Mouse (Mus musculus) heart, postnatal 0 days (tissue): ENCODE results near the gene Galnt17. TPM values are rescaled to one million over a fixed set of nuclear protein-coding genes. Genes with fewer than 3 reads are reported as not detected.
A peak's percentile ranks its signal among the peaks of the same experiment; 100 is the strongest.

Experiments
- ATAC-seq: fragments of 200-750 bp; cut with Nextera tagmentation; 2 replicates; pipeline ENCODE4 v1.8.0; 2017; ENCODE audit warnings: low read depth, moderate number of reproducible peaks, moderate library complexity; ENCODE audit not compliant: insufficient read depth
- DNase-seq: peaks from one replicate; pipeline ENCODE4 v3.0.0-alpha.2; 2016; ENCODE audit warnings: low spot score
- H3K27ac ChIP-seq: fragments of 300-500 bp; sonication (generic); 2 replicates; pipeline ENCODE4 v1.5.1; 2014; ENCODE audit warnings: low read depth, mild to moderate bottlenecking
- H3K27me3 ChIP-seq: fragments of 300-500 bp; sonication (generic); 2 replicates; pipeline ENCODE4 v1.6.1; 2014; ENCODE audit warnings: low read length, mixed read lengths; ENCODE audit not compliant: control insufficient read depth, insufficient read depth
- H3K36me3 ChIP-seq: fragments of 300-500 bp; sonication (generic); replicated peaks from 2 replicates; pipeline ENCODE4 v1.6.1; 2014; ENCODE audit warnings: low read length, mixed read lengths; ENCODE audit not compliant: control insufficient read depth, insufficient read depth
- H3K4me1 ChIP-seq: fragments of 300-500 bp; sonication (generic); 2 replicates; pipeline ENCODE4 v1.6.1; 2014; ENCODE audit warnings: antibody characterized with exemption; ENCODE audit not compliant: control insufficient read depth, insufficient read depth
- H3K4me2 ChIP-seq: fragments of 300-500 bp; sonication (generic); 2 replicates; pipeline ENCODE4 v1.6.1; 2014; ENCODE audit warnings: low read depth, mild to moderate bottlenecking, low read length, moderate library complexity
- H3K4me3 ChIP-seq: fragments of 300-500 bp; sonication (generic); 2 replicates; pipeline ENCODE4 v1.5.1; 2014; ENCODE audit warnings: low read depth, low read length
- H3K9ac ChIP-seq: fragments of 300-500 bp; sonication (generic); replicated peaks from 2 replicates; pipeline ENCODE4 v1.6.1; 2014; ENCODE audit warnings: low read depth, low read length, mixed read lengths
- H3K9me3 ChIP-seq: fragments of 300-500 bp; sonication (generic); replicated peaks from 2 replicates; pipeline ENCODE4 v1.6.1; 2016; ENCODE audit warnings: low read length; ENCODE audit not compliant: control insufficient read depth
- CTCF ChIP-seq: IDR thresholded peaks from 2 replicates; pipeline ENCODE4 v1.5.1; 2016; ENCODE audit warnings: antibody characterized with exemption, control low read depth, low read depth
- EP300 ChIP-seq: IDR thresholded peaks from 2 replicates; pipeline ENCODE4 v1.6.1; 2016; ENCODE audit warnings: antibody characterized with exemption, low read depth
- WGBS: fragments of 180-500 bp; shearing (Covaris S2); extraction: QIAGEN DNeasy Blood & Tissue Kit; methylation state at CpG from one replicate; pipeline ENCODE4 v1.1.7; 2014; 5-methylcytosine and 5-hydroxymethylcytosine counted together
- polyA plus RNA-seq: library from polyadenylated mRNA; unstranded; fragments of >200 nt; fragmentation: Nextera tagmentation; extraction: Ambion mirVana; gene quantifications from 2 replicates; pipeline ENCODE4 v1.2.1, GENCODE M21; 2015
- total RNA-seq: library from RNA; depleted of rRNA; stranded (reverse); fragments of >200 nt; gene quantifications from 2 replicates; pipeline ENCODE4 v1.2.3, GENCODE M21; 2014; ENCODE audit warnings: low replicate concordance

The Galnt17 gene
- total and polyA plus RNA-seq, 2 experiments from 2014 or later = 0.30 to 3.2 TPM

DNA sequence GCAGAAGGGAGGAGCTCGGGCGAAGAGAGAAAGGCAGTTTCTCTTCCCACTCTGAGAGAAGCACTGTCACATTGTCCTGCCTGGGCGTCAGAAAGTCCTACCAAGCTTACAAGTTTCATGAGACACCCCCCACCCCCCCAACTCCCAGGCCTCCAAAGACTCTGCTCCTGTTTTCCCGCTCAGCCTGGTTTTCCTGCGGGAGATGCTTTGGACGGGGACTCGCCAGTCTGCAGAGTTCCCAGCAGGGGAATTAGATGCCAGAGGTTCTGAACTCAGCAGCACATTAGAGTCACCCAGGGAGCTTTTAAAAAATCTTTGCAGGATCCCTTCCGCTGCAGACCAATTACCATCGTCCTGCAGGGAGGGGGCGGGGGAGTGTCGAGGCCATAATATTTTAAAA is 456.1 kb downstream of the Galnt17 start:
- Histone ChIP-seq H3K36me3 (no peaks in the 10 kb centered on the region), H3K27me3 (no peaks in the 10 kb centered on the region), H3K27ac (no peak overlapping the region), H3K4me3 (no peak overlapping the region), H3K9me3 (no peaks in the 10 kb centered on the region), H3K4me2 (peak overlapping the region; percentile 33), H3K4me1 (no peaks in the 10 kb centered on the region), H3K9ac (no peak overlapping the region)
- no peak for TF ChIP-seq EP300
- no peak for TF ChIP-seq CTCF
- DNase-seq (no peak), ATAC-seq (no peak)
- 12% methylated on average over 11 of the region's 11 CpGs for WGBS

DNA sequence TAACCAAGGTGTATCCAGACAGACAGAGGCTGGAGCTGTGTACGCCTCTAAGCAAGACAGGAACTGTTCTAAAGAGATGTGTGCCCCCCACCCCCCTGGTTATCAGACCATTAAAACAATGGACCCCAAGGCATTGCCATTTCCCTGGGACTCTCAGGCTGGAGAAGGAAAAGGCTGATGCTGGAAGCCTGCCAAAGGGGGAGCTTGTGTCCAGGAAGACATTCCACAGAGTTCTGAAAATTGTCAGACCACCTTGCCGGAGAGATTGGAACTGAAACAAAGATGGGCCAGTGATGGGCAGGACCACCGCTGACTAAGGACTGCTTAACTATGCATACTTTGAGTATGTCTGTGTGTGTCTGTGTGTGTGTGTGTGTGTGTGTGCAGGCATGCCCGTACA is 458.7 kb downstream of the Galnt17 start:
- no peak overlapping the region for H3K9ac ChIP-seq
- no peaks in the 10 kb centered on the region for H3K36me3 ChIP-seq
- no peak for ATAC-seq
- H3K27ac ChIP-seq = no peak overlapping the region
- TF ChIP-seq EP300 = no peak
- TF ChIP-seq CTCF = no peak
- WGBS = 35% methylated on average over 4 of the region's 4 CpGs
- no peaks in the 10 kb centered on the region for H3K27me3 ChIP-seq
- DNase-seq = no peak
- no peaks in the 10 kb centered on the region for H3K4me1 ChIP-seq
- H3K4me3 ChIP-seq = no peak overlapping the region
- no peaks in the 10 kb centered on the region for H3K9me3 ChIP-seq
- H3K4me2 ChIP-seq = no peak overlapping the region

DNA sequence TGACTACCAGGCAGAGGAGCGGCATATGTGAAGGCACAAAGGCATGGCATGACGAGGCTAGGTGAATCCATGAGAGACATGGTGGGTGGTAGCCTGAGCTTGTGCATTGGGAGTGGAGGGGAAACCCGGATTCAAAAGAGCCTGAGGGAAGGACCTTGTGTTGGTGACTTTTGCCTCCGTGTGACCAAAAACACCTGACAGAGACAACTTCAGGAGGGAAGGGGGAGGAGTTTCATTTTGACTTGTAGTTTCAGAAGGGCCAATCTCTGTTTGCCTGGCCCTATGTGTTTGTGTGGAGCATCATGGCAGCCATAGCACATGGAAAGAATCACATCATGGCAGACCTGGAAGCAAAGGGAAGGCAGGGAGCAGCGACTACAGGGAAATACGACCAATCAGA is 459.7 kb downstream of the Galnt17 start:
- Histone ChIP-seq H3K27ac (no peak overlapping the region), H3K36me3 (no peaks in the 10 kb centered on the region), H3K9me3 (no peaks in the 10 kb centered on the region), H3K4me3 (no peak overlapping the region), H3K27me3 (no peaks in the 10 kb centered on the region), H3K9ac (no peak overlapping the region), H3K4me2 (no peak overlapping the region), H3K4me1 (no peaks in the 10 kb centered on the region)
- WGBS = 73% methylated on average over 6 of the region's 6 CpGs
- DNase-seq (no peak), ATAC-seq (no peak)
- TF ChIP-seq CTCF (no peak), EP300 (no peak)

DNA sequence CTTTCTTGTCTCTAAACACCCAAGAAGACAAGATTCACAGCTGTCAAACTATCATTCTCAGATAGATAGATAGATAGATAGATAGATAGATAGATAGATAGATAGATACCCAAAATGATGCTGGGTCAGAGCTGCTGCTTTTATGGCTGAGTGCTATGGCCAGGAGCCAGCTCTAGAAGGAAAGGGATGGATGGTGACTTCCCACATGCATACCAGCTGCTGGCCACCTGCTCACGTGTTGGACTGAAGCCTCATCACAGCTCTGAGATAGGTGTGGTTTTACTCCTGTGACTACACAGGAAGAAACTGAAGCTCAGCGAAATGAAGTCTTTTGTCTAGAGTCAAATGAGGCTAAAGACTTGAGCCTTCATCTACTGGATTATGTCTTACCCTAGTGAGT is 482.5 kb downstream of the Galnt17 start:
- no peak overlapping the region for H3K9ac ChIP-seq
- no peaks in the 10 kb centered on the region for H3K9me3 ChIP-seq
- no peak overlapping the region for H3K27ac ChIP-seq
- no peak for TF ChIP-seq EP300
- TF ChIP-seq CTCF = no peak
- 74% methylated on average over 2 of the region's 2 CpGs for WGBS
- DNase-seq (no peak), ATAC-seq (no peak)
- no peaks in the 10 kb centered on the region for H3K36me3 ChIP-seq
- no peaks in the 10 kb centered on the region for H3K4me1 ChIP-seq
- no peak overlapping the region for H3K4me2 ChIP-seq
- H3K4me3 ChIP-seq = no peak overlapping the region
- no peaks in the 10 kb centered on the region for H3K27me3 ChIP-seq
